In the genomic region with DNA sequence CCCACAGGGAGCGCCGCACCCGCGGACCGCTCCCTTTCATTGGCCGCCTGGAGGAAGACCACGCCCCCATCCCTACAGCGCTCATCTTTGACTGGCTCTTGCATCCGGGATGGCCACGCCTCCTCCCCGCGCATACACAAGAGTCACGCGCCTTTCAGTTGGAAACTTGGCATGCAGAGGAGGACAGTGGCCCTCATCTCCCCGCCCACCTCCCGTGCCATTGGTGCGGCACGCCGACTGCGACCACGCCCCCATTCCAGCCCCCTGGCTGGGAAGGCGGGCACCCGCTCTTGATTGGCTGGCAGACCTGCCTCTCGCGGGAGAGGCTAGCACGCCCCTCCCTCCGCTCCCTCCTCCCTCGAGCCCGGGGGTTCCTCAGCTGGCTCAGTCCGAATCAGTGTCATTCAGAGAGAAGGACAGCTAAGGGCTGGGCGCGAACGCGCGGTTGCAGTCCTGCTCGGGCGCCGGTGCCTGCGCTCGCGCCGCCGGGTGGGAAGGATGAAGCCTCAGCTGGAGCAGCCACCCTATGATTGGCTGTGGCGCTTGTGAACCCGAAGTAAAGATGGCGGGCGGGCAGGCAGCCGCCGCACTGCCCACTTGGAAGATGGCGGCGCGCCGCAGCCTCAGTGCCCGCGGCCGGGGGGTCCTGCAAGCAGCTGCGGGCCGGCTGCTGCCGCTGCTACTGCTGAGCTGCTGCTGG, we compare ENCODE assay signal across 8 mouse cellular contexts. TPM values are rescaled to one million over a fixed set of nuclear protein-coding genes. Genes with fewer than 3 reads are reported as not detected.
A peak's percentile ranks its signal among the peaks of the same experiment; 100 is the strongest.
DNase-seq lines count a peak whose midpoint lies in the region; ATAC-seq and TF ChIP-seq lines count a peak whose summit lies in the region.

A gene (plus strand): TSS at position 350 of the 700 bp plus-strand sequence.

- H3K4me3 ChIP-seq in ES-Bruce4 (ENCODE audit: low read depth, low read length): peak within 1 kb of the TSS; percentile 75
- peak within 1 kb of the TSS; percentile 85 for H3K4me3 ChIP-seq in forebrain, embryonic 13.5 days
- H3K4me3 ChIP-seq in liver, postnatal 0 days (ENCODE audit: low read depth, low read length): peak within 1 kb of the TSS; percentile 99
- peak within 1 kb of the TSS; percentile 69 for H3K4me3 ChIP-seq in neural tube, embryonic 14.5 days (ENCODE audit: low read depth, low read length)

- peak; percentile 64 for TF ChIP-seq POLR2A in ES-Bruce4 (IDR thresholded peaks at IDR 0.05; ENCODE audit: insufficient read depth, low read length)

- no peaks in the 10 kb centered on the region for H3K9me3 ChIP-seq in ES-Bruce4 (replicated peaks; ENCODE audit: control insufficient read depth, insufficient read depth, low read length, poor library complexity, severe bottlenecking)
- H3K9me3 ChIP-seq in forebrain, embryonic 13.5 days (replicated peaks): no peaks in the 10 kb centered on the region
- H3K9me3 ChIP-seq in liver, postnatal 0 days (ENCODE audit: low read length): no peaks in the 10 kb centered on the region
- H3K9me3 ChIP-seq in neural tube, embryonic 14.5 days (ENCODE audit: control insufficient read depth, low read length): no peaks in the 10 kb centered on the region

- TF ChIP-seq CTCF in ES-Bruce4 (IDR thresholded peaks at IDR 0.05; ENCODE audit: low read depth, low read length): no peak
- TF ChIP-seq CTCF in liver, postnatal 0 days (IDR thresholded peaks at IDR 0.05; ENCODE audit: low read depth): no peak

- DNase-seq in heart, postnatal 10 days: peak; percentile 100
- peak; percentile 95 for DNase-seq in large intestine, adult 2 months (ENCODE audit: low read depth, low spot score)
- peak; percentile 100 for DNase-seq in liver, postnatal 0 days
- peak; percentile 100 for DNase-seq in testis, postnatal 10 days (ENCODE audit: low spot score)

- intact Hi-C loops in heart, postnatal 10 days (cut with DNase I): loop anchor here (2.0 kb wide), 1 partner anchor 229 kb away; no protein-coding TSS in a partner anchor

- no peaks in the 10 kb centered on the region for H3K27me3 ChIP-seq in ES-Bruce4 (ENCODE audit: control insufficient read depth, insufficient read depth, low read length, poor library complexity, severe bottlenecking)
- peaks cover 40% of the 10 kb centered on the region for H3K27me3 ChIP-seq in forebrain, embryonic 13.5 days
- peaks cover 6% of the 10 kb centered on the region; the same call in 1 of the 2 replicates for H3K27me3 ChIP-seq in liver, postnatal 0 days (ENCODE audit: insufficient read depth, low read length)
- H3K27me3 ChIP-seq in neural tube, embryonic 14.5 days (ENCODE audit: control insufficient read depth, insufficient read depth, low read length): no peaks in the 10 kb centered on the region; the same call in 1 of the 2 replicates

- TF ChIP-seq EP300 in ES-Bruce4 (IDR thresholded peaks at IDR 0.05; ENCODE audit: insufficient read depth, low read depth, low read length): peak; percentile 39; the same call in 1 of the 2 replicates
- TF ChIP-seq EP300 in liver, postnatal 0 days (IDR thresholded peaks at IDR 0.05; ENCODE audit: low read depth): no peak

- peak within 1 kb of the TSS; percentile 18; the same call in 1 of the 2 replicates for H3K27ac ChIP-seq in ES-Bruce4 (ENCODE audit: insufficient read depth, low read length)
- peak within 1 kb of the TSS; percentile 76 for H3K27ac ChIP-seq in forebrain, embryonic 13.5 days
- peak within 1 kb of the TSS; percentile 80 for H3K27ac ChIP-seq in liver, postnatal 0 days (ENCODE audit: low read depth)
- H3K27ac ChIP-seq in neural tube, embryonic 14.5 days (ENCODE audit: low read depth, low read length): peak within 1 kb of the TSS; percentile 89

- peak within 1 kb of the TSS; percentile 75 for H3K9ac ChIP-seq in ES-Bruce4 (ENCODE audit: low read depth, poor library complexity, severe bottlenecking)
- peak within 1 kb of the TSS; percentile 81 for H3K9ac ChIP-seq in forebrain, embryonic 13.5 days
- H3K9ac ChIP-seq in liver, postnatal 0 days (replicated peaks): peak within 1 kb of the TSS; percentile 90
- H3K9ac ChIP-seq in neural tube, embryonic 14.5 days (replicated peaks; ENCODE audit: low read depth, low read length): peak within 1 kb of the TSS; percentile 58

- ATAC-seq in cerebellum, adult (ENCODE audit: insufficient number of reproducible peaks, low FRiP score, low TSS enrichment): peak; percentile 89
- peak; percentile 97 for ATAC-seq in forebrain, embryonic 13.5 days
- peak; percentile 92 for ATAC-seq in liver, postnatal 0 days
- peak; percentile 97 for ATAC-seq in neural tube, embryonic 14.5 days (ENCODE audit: low read depth)

- H3K4me1 ChIP-seq in ES-Bruce4 (ENCODE audit: control insufficient read depth, insufficient read depth, low read length): peaks cover 2% of the 10 kb centered on the region
- peaks cover 33% of the 10 kb centered on the region for H3K4me1 ChIP-seq in forebrain, embryonic 13.5 days
- peaks cover 13% of the 10 kb centered on the region for H3K4me1 ChIP-seq in liver, postnatal 0 days (ENCODE audit: insufficient read depth)
- peaks cover 25% of the 10 kb centered on the region for H3K4me1 ChIP-seq in neural tube, embryonic 14.5 days (ENCODE audit: control insufficient read depth, insufficient read depth, low read length)

- H3K4me2 ChIP-seq in forebrain, embryonic 13.5 days: peak within 1 kb of the TSS; percentile 99
- H3K4me2 ChIP-seq in liver, postnatal 0 days (ENCODE audit: low read depth, low read length): peak within 1 kb of the TSS; percentile 99
- peak within 1 kb of the TSS; percentile 98 for H3K4me2 ChIP-seq in neural tube, embryonic 14.5 days (ENCODE audit: low read depth, low read length)

- H3K36me3 ChIP-seq in ES-Bruce4 (ENCODE audit: control insufficient read depth, insufficient read depth, low read length, poor library complexity, severe bottlenecking): no peaks in the 10 kb centered on the region
- H3K36me3 ChIP-seq in forebrain, embryonic 13.5 days (ENCODE audit: poor library complexity, severe bottlenecking): no peaks in the 10 kb centered on the region
- no peaks in the 10 kb centered on the region for H3K36me3 ChIP-seq in liver, postnatal 0 days (replicated peaks; ENCODE audit: insufficient read depth, low read length)
- no peaks in the 10 kb centered on the region for H3K36me3 ChIP-seq in neural tube, embryonic 14.5 days (ENCODE audit: control insufficient read depth, insufficient read depth, low read length)

- under 1% methylated on average over 56 of the region's 59 CpGs for WGBS in forebrain, embryonic 13.5 days
- WGBS in large intestine, adult 2 months: 1% methylated on average over 59 of the region's 59 CpGs
- WGBS in liver, postnatal 0 days (ENCODE audit: insufficient replicate concordance): 0% methylated on average over 58 of the region's 59 CpGs
- WGBS in neural tube, embryonic 14.5 days: under 1% methylated on average over 59 of the region's 59 CpGs

RNA-seq across cellular contexts. Expression of the gene that starts here (rescaled TPM):
- 12.1 and 14.8 TPM in 2 replicates for polyA plus RNA-seq in ES-Bruce4 (2011; ENCODE audit: insufficient read depth, insufficient read length, low read depth, missing spikeins)
- polyA plus RNA-seq in forebrain, embryonic 13.5 days (2015; fragmentation: Nextera tagmentation; extraction: Ambion mirVana): 2.3 and 3.0 TPM in 2 replicates
- total RNA-seq in heart, postnatal 10 days (2021): 1 to 10 TPM; 6.6 to 7.7 TPM
- 3.3 and 5.6 TPM in 2 replicates for polyA plus RNA-seq in large intestine, adult 2 months (2012; rRNA removed)
- 1.6 and 2.0 TPM in 2 replicates for polyA plus RNA-seq in liver, postnatal 0 days (2015; fragmentation: Nextera tagmentation; extraction: Ambion mirVana)
- polyA plus RNA-seq in neural tube, embryonic 14.5 days (2014; fragmentation: Nextera tagmentation; extraction: Ambion mirVana): 8.4 and 11.7 TPM in 2 replicates

Comparison
In these comparisons a context has a peak if more than half of its experiments do, and no peak if none do; other contexts are left out.
1. Peak in every context shown above with its lines: DNase-seq, ATAC-seq, H3K4me3 ChIP-seq and H3K27ac ChIP-seq.
2. H3K27ac ChIP-seq: peak in every context shown above with its lines; median percentile 89 in neural tube, embryonic 14.5 days; 80 in liver, postnatal 0 days; 76 in forebrain, embryonic 13.5 days; 18 in ES-Bruce4.